Mouse (Mus musculus): Measurements from ENCODE around the gene Ltb4r2.

DNA sequence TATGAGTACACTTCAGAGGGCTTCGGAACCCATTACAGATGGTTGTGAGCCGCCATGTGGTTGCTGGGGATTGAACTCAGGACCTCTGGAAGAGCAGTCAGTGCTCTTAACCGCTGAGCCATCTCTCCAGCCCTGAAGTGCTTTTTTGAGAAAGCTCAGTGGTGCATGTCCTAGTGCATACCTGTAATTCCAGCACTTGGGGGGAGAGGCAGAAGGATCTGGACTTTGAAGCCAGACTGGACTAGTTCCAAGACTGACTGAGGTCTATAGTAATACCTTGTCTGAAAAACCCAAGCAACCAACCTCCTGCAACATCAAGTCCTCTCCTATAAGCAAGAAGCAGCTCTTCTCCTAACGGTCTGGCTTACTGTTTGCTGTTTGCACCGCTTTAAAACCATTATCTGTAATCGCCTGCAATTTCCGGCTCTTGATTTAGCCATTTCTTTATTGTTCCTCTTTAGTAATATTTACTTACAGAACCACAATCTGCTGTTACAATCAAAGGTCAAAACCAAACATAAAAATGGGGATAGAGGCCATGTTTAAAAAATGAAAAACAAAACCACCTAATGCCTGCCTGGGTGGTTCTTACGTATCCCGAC lies 24.0 kb upstream of the Ltb4r2 start:
- TF ChIP-seq CTCF (IDR thresholded peaks at IDR 0.05; ENCODE audit: borderline replicate concordance, extremely low read depth, insufficient read depth, insufficient read length), result no peak
- TF ChIP-seq POLR2A (IDR thresholded peaks at IDR 0.05; ENCODE audit: borderline replicate concordance, extremely low read depth, insufficient read depth, insufficient read length, poor library complexity, severe bottlenecking), result no peak
